Comparison of ENCODE assay signal across 8 mouse cellular contexts in genomic region chr3:119949041-119949470, GRCm38 (mm10).
DNase-seq lines count a peak whose midpoint lies in the region; ATAC-seq and TF ChIP-seq lines count a peak whose summit lies in the region.

No protein-coding gene starts in this region.

- no peak overlapping the region for H3K9ac ChIP-seq in heart, adult 2 months (ENCODE audit: low read depth, low read length)
- peak overlapping the region; percentile 11; the same call in 1 of the 2 replicates for H3K9ac ChIP-seq in forebrain, embryonic 15.5 days (replicated peaks)
- H3K9ac ChIP-seq in intestine, embryonic 15.5 days = no peak overlapping the region
- 0 out of 2 replicates have a peak overlapping the region, but pooled peaks have one; percentile 25 for H3K9ac ChIP-seq in limb, embryonic 14.5 days (ENCODE audit: low read depth, low read length, severe bottlenecking)
- H3K9ac ChIP-seq in midbrain, embryonic 15.5 days = no peak overlapping the region

- no peaks in the 10 kb centered on the region for H3K36me3 ChIP-seq in heart, adult 2 months (ENCODE audit: control insufficient read depth, insufficient read depth, low read length)
- H3K36me3 ChIP-seq in forebrain, embryonic 15.5 days = no peaks in the 10 kb centered on the region
- no peaks in the 10 kb centered on the region for H3K36me3 ChIP-seq in intestine, embryonic 15.5 days
- H3K36me3 ChIP-seq in limb, embryonic 14.5 days (ENCODE audit: control insufficient read depth, insufficient read depth, low read length) = no peaks in the 10 kb centered on the region
- H3K36me3 ChIP-seq in midbrain, embryonic 15.5 days (replicated peaks) = no peaks in the 10 kb centered on the region

- DNase-seq in heart, adult 2 months = peak; percentile 9 to 25
- no peak for DNase-seq in heart, postnatal 36 days
- peak; percentile 63 for DNase-seq in limb, embryonic 14.5 days (ENCODE audit: low spot score)
- peak; percentile 27 for DNase-seq in yolk sac, embryonic 10.5 days (ENCODE audit: low spot score)
- DNase-seq in spleen, postnatal 36 days (ENCODE audit: low spot score in 2 of 2) = no peak

- H3K9me3 ChIP-seq in forebrain, embryonic 15.5 days = no peaks in the 10 kb centered on the region
- H3K9me3 ChIP-seq in intestine, embryonic 15.5 days = no peaks in the 10 kb centered on the region
- no peaks in the 10 kb centered on the region for H3K9me3 ChIP-seq in limb, embryonic 14.5 days (ENCODE audit: control insufficient read depth, low read length)
- H3K9me3 ChIP-seq in midbrain, embryonic 15.5 days = no peaks in the 10 kb centered on the region

- WGBS in heart, adult 2 months = 50% methylated on average over 17 of the region's 17 CpGs
- WGBS in forebrain, embryonic 15.5 days = 2% methylated on average over 17 of the region's 17 CpGs
- 10% methylated on average over 17 of the region's 17 CpGs for WGBS in intestine, embryonic 15.5 days
- WGBS in limb, embryonic 14.5 days = 21% methylated on average over 17 of the region's 17 CpGs
- WGBS in midbrain, embryonic 15.5 days = 15% methylated on average over 17 of the region's 17 CpGs

- intact Hi-C loops in heart, adult 2 months (cut with DNase I) = no loop called here
- intact Hi-C loops in heart, postnatal 36 days (cut with DNase I) = no loop called here

- H3K4me2 ChIP-seq in forebrain, embryonic 15.5 days (replicated peaks) = peak overlapping the region; percentile 47
- peak overlapping the region; percentile 52 for H3K4me2 ChIP-seq in intestine, embryonic 15.5 days (replicated peaks)
- H3K4me2 ChIP-seq in limb, embryonic 14.5 days (replicated peaks; ENCODE audit: low read depth, low read length, severe bottlenecking) = peak overlapping the region; percentile 56
- H3K4me2 ChIP-seq in midbrain, embryonic 15.5 days = peak overlapping the region; percentile 50

- H3K27ac ChIP-seq in heart, adult 2 months = no peak overlapping the region
- H3K27ac ChIP-seq in forebrain, embryonic 15.5 days (replicated peaks) = peak overlapping the region; percentile 65
- H3K27ac ChIP-seq in intestine, embryonic 15.5 days = no peak overlapping the region
- no peak overlapping the region for H3K27ac ChIP-seq in limb, embryonic 14.5 days (replicated peaks; ENCODE audit: low read depth, low read length)
- H3K27ac ChIP-seq in midbrain, embryonic 15.5 days = peak overlapping the region; percentile 14

- no peak for TF ChIP-seq POLR2A in heart, adult 2 months (IDR thresholded peaks at IDR 0.05; ENCODE audit: insufficient read depth, low read depth, low read length)
- no peak for TF ChIP-seq POLR2A in limb, embryonic 14.5 days (IDR thresholded peaks at IDR 0.05; ENCODE audit: borderline replicate concordance, extremely low read depth, insufficient read depth, insufficient read length)

- no peak for TF ChIP-seq EP300 in heart, adult 2 months (IDR thresholded peaks at IDR 0.05; ENCODE audit: insufficient read depth, low read depth, low read length)

- no peak overlapping the region for H3K4me3 ChIP-seq in heart, adult 2 months
- H3K4me3 ChIP-seq in forebrain, embryonic 15.5 days = peak overlapping the region; percentile 29
- H3K4me3 ChIP-seq in intestine, embryonic 15.5 days (replicated peaks) = peak overlapping the region; percentile 17
- H3K4me3 ChIP-seq in limb, embryonic 14.5 days (replicated peaks; ENCODE audit: low read length) = peak overlapping the region; percentile 27
- peak overlapping the region; percentile 28 for H3K4me3 ChIP-seq in midbrain, embryonic 15.5 days

- TF ChIP-seq CTCF in heart, adult 2 months (IDR thresholded peaks at IDR 0.05) = no peak

- no peaks in the 10 kb centered on the region for H3K4me1 ChIP-seq in heart, adult 2 months (ENCODE audit: control insufficient read depth, insufficient read depth, low read length)
- peaks cover 32% of the 10 kb centered on the region for H3K4me1 ChIP-seq in forebrain, embryonic 15.5 days
- 0 out of 2 replicates have a peak, but pooled peaks cover 4% of the 10 kb centered on the region for H3K4me1 ChIP-seq in intestine, embryonic 15.5 days (replicated peaks)
- H3K4me1 ChIP-seq in limb, embryonic 14.5 days (ENCODE audit: control insufficient read depth, insufficient read depth, low read length) = no peaks in the 10 kb centered on the region
- H3K4me1 ChIP-seq in midbrain, embryonic 15.5 days = peaks cover 24% of the 10 kb centered on the region

- no peaks in the 10 kb centered on the region for H3K27me3 ChIP-seq in heart, adult 2 months (ENCODE audit: control insufficient read depth, insufficient read depth, low read length)
- no peaks in the 10 kb centered on the region for H3K27me3 ChIP-seq in forebrain, embryonic 15.5 days
- no peaks in the 10 kb centered on the region for H3K27me3 ChIP-seq in intestine, embryonic 15.5 days (replicated peaks)
- no peaks in the 10 kb centered on the region for H3K27me3 ChIP-seq in limb, embryonic 14.5 days (ENCODE audit: control insufficient read depth, insufficient read depth, low read length)
- H3K27me3 ChIP-seq in midbrain, embryonic 15.5 days (replicated peaks) = no peaks in the 10 kb centered on the region

- ATAC-seq in forebrain, embryonic 15.5 days (replicated peaks) = peak; percentile 64
- ATAC-seq in intestine, embryonic 15.5 days = peak; percentile 75
- ATAC-seq in limb, embryonic 14.5 days (ENCODE audit: low FRiP score, low read depth) = peak; percentile 79; the same call in 1 of the 2 replicates
- peak; percentile 71 for ATAC-seq in midbrain, embryonic 15.5 days (replicated peaks)

- H3K79me2 ChIP-seq in heart, adult 2 months (replicated peaks; ENCODE audit: control insufficient read depth, insufficient read depth, low read length) = no peaks in the 10 kb centered on the region

Comparison
In these comparisons a context has a peak if more than half of its experiments do, and no peak if none do; other contexts are left out.
1. DNase-seq: peak in heart, adult 2 months (2 of 2), limb, embryonic 14.5 days (single experiment) and yolk sac, embryonic 10.5 days (single experiment); none in heart, postnatal 36 days (0 of 2) and spleen, postnatal 36 days (0 of 2).
2. H3K27ac ChIP-seq: peak in forebrain, embryonic 15.5 days (single experiment) and midbrain, embryonic 15.5 days (single experiment); none in heart, adult 2 months (single experiment), intestine, embryonic 15.5 days (single experiment) and limb, embryonic 14.5 days (single experiment).
3. H3K9ac ChIP-seq: peak in forebrain, embryonic 15.5 days (single experiment) and limb, embryonic 14.5 days (single experiment); none in heart, adult 2 months (single experiment), intestine, embryonic 15.5 days (single experiment) and midbrain, embryonic 15.5 days (single experiment).
4. Peak in every context shown above with its lines, with median percentiles within 50 percentile points of each other: ATAC-seq and H3K4me2 ChIP-seq.